Mouse (Mus musculus) intestine, embryonic 14.5 days (tissue): ENCODE data around the gene Glyatl3. TPM values are rescaled to one million over a fixed set of nuclear protein-coding genes. Genes with fewer than 3 reads are reported as not detected.

ENCODE experiments used
- ATAC-seq: fragments of 200-750 bp; cut with Nextera tagmentation; replicated peaks from 2 replicates; pipeline ENCODE4 v1.8.0; 2017; ENCODE audit warnings: low read depth, moderate number of reproducible peaks, moderate TSS enrichment, moderate library complexity; ENCODE audit not compliant: low FRiP score, low TSS enrichment
- DNase-seq: peaks from one replicate; pipeline ENCODE4 v3.0.0-alpha.2; 2018; ENCODE audit warnings: low spot score
- H3K27ac ChIP-seq: fragments of 300-500 bp; sonication (generic); 2 replicates; pipeline ENCODE4 v1.5.1; 2014; ENCODE audit warnings: low read depth, mild to moderate bottlenecking, control low read depth
- H3K27me3 ChIP-seq: fragments of 300-500 bp; sonication (generic); replicated peaks from 2 replicates; pipeline ENCODE4 v1.6.1; 2014; ENCODE audit warnings: low read length, control low read depth; ENCODE audit not compliant: control insufficient read depth, insufficient read depth
- H3K36me3 ChIP-seq: fragments of 300-500 bp; sonication (generic); 2 replicates; pipeline ENCODE4 v1.6.1; 2014; ENCODE audit warnings: low read length, control low read depth; ENCODE audit not compliant: control insufficient read depth, insufficient read depth
- H3K4me1 ChIP-seq: fragments of 300-500 bp; sonication (generic); replicated peaks from 2 replicates; pipeline ENCODE4 v1.6.1; 2014; ENCODE audit warnings: low read length, control low read depth, mixed read lengths; ENCODE audit not compliant: control insufficient read depth, insufficient read depth
- H3K4me2 ChIP-seq: fragments of 300-500 bp; sonication (generic); 2 replicates; pipeline ENCODE4 v1.6.1; 2014; ENCODE audit warnings: low read length
- H3K4me3 ChIP-seq: fragments of 300-500 bp; sonication (generic); 2 replicates; pipeline ENCODE4 v1.5.1; 2014; ENCODE audit warnings: low read depth, low read length, control low read depth, mixed read lengths
- H3K9ac ChIP-seq: fragments of 300-500 bp; sonication (generic); 2 replicates; pipeline ENCODE4 v1.6.1; 2014; ENCODE audit warnings: mild to moderate bottlenecking, low read length
- H3K9me3 ChIP-seq: fragments of 300-500 bp; sonication (generic); 2 replicates; pipeline ENCODE4 v1.6.1; 2016; ENCODE audit warnings: low read length, control low read depth; ENCODE audit not compliant: control insufficient read depth
- WGBS: fragments of 180-500 bp; shearing (Covaris S2); extraction: QIAGEN DNeasy Blood & Tissue Kit; methylation state at CpG from one replicate; pipeline ENCODE4 v1.1.7; 2014; 5-methylcytosine and 5-hydroxymethylcytosine counted together
- polyA plus RNA-seq: library from polyadenylated mRNA; unstranded; fragments of >200 nt; fragmentation: Nextera tagmentation; extraction: Ambion mirVana; gene quantifications from 2 replicates; pipeline ENCODE4 v1.2.1, GENCODE M21; 2014

Glyatl3 gene
- polyA plus RNA-seq, 1 experiment from 2014 or later, result not detected

DNA sequence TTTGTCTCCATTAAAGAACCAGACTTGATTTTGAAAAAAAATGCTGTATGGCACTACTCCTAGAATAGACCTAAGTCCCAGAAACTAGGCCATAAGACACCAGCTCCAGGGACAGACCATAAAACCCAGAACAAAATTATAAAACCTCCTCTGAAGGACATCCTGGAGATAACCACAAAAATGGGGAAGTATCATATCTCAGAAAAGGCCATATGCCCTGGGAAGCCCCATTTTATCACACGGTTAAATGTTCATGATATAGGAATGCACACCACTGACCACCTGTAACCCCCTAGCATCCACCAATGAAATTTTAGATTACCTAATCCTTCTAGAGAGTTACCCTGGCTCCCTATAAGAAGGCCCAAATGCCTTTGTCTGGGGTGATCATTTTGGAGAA lies 38.6 kb downstream of the Glyatl3 start:
- ATAC-seq (no peak), DNase-seq (no peak)
- no peak overlapping the region for H3K4me3 ChIP-seq
- H3K27ac ChIP-seq, result no peak overlapping the region
- WGBS, result 91% methylated on average over 1 of the region's 1 CpGs
- H3K4me1 ChIP-seq, result no peaks in the 10 kb centered on the region
- H3K9me3 ChIP-seq, result no peaks in the 10 kb centered on the region
- no peak overlapping the region for H3K4me2 ChIP-seq
- H3K9ac ChIP-seq, result no peak overlapping the region
- no peaks in the 10 kb centered on the region for H3K36me3 ChIP-seq
- H3K27me3 ChIP-seq, result no peaks in the 10 kb centered on the region

DNA sequence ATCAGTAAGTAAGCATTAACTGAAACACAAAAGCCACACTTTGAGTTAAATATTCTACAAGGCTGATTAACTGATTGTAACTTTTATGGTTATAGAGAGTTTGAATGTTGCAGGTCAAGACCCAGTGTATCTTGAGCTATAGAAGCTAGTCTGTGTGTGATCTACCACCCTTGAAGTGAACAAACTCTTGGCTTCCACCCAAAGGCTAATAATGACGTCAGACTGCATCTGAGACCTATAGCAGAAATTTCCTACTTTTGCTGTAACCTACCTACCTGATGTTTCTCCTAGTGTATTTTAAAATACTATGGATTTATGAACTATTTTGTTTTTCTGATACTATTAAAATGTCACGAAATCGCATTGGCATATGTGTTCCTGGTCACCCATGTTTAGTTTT lies 39.4 kb downstream of the Glyatl3 start:
- 76% methylated on average over 3 of the region's 3 CpGs for WGBS
- ATAC-seq (no peak), DNase-seq (no peak)
- Histone ChIP-seq H3K36me3 (no peaks in the 10 kb centered on the region), H3K4me3 (no peak overlapping the region), H3K4me2 (no peak overlapping the region), H3K27me3 (no peaks in the 10 kb centered on the region), H3K9ac (no peak overlapping the region), H3K4me1 (no peaks in the 10 kb centered on the region), H3K27ac (no peak overlapping the region), H3K9me3 (no peaks in the 10 kb centered on the region)

DNA sequence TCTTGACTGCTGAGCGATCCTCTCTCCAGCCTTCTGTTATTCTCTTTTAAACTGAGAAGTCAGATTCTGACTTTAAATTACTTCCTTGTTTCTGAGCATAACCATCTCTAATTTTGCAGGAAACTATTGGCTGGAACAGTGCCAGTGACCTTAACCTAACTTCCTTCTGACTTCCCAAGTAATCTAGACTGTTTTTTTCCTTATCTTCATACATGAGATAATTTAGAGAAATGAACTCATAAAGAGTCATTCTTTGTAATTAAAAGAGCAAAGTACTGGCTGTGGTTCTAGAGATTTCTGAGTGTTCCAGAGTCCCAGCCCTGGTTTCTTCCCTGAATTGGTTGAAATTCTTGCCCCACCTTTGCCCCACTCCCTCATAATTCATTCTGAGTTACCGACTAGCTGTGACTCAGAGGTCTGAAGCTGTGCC lies 40.6 kb downstream of the Glyatl3 start:
- ATAC-seq (peak; percentile 73; the same call in 1 of the 2 replicates), DNase-seq (no peak)
- Histone ChIP-seq H3K9ac (no peak overlapping the region), H3K27me3 (no peaks in the 10 kb centered on the region), H3K4me3 (no peak overlapping the region), H3K4me1 (no peaks in the 10 kb centered on the region), H3K9me3 (no peaks in the 10 kb centered on the region), H3K36me3 (no peaks in the 10 kb centered on the region), H3K4me2 (no peak overlapping the region), H3K27ac (no peak overlapping the region)
- WGBS, result 34% methylated on average over 2 of the region's 2 CpGs

DNA sequence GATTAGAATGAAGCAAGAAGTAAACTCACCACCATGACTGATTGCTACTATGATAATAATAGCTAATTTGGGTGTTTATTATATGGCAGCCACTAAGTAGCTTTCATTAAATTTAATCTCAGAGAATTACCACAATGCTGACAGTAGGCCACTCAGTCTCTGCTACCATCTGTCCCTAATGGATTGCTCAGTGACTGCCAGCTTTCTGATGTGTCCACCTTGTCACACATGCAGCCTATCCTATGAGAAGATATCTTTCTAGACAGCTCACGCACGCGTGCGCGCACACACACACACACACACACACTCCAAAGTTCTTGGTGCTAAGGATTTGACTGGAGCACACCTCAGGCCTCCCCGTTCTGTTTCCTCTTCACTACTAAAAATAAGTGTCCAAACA lies 41.5 kb downstream of the Glyatl3 start:
- no peak overlapping the region for H3K9ac ChIP-seq

DNA sequence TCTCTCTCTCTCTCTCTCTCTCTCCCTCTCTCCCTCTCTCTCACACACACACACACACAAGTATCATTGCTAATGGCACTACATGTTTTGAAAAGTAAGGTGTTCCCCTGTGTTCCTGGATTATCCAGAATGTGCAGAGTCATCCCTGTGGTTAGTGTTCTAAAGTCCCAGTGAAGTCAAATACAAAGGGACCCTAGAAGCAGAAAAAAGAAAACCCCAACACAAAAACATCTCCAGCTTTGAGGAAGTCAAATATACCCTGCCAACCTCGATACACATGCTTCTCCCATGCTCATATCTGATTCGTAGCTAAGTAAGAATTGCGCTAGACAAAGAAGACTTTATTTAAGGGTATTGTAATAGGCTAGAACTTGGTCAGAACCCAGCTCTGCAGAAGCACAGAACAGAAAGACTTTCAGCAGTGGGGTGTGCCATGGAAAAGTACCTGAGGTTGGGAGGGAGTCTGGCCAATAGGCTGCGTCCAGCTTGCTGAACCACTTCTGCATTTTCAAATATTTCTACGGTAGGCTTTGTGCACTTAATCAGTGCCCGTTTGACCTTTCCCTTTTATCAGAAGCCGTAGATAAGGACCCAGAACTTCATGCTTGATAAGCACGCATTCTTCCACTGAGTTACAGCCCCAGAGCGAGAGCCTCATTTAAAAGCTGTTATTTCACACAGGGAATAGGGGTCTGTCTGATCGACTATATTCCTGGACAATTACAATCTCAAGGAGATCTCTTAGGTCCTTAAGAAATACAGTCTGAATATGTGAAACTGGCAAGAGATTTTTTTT lies 45.0 kb downstream of the Glyatl3 start:
- Histone ChIP-seq H3K4me3 (no peak overlapping the region), H3K9me3 (no peaks in the 10 kb centered on the region), H3K4me2 (no peak overlapping the region), H3K27ac (no peak overlapping the region), H3K9ac (no peak overlapping the region), H3K4me1 (no peaks in the 10 kb centered on the region), H3K27me3 (no peaks in the 10 kb centered on the region), H3K36me3 (no peaks in the 10 kb centered on the region)
- ATAC-seq, result 0 out of 2 replicates have a peak, but pooled peaks have one; percentile 12
- DNase-seq, result no peak
- 52% methylated on average over 10 of the region's 10 CpGs for WGBS

More for the DNA sequence above, 41.5 kb downstream of the Glyatl3 start:
- no peaks in the 10 kb centered on the region for H3K4me1 ChIP-seq
- no peaks in the 10 kb centered on the region for H3K9me3 ChIP-seq
- ATAC-seq (no peak), DNase-seq (no peak)
- H3K4me2 ChIP-seq, result no peak overlapping the region
- no peaks in the 10 kb centered on the region for H3K27me3 ChIP-seq
- H3K27ac ChIP-seq, result no peak overlapping the region
- no peaks in the 10 kb centered on the region for H3K36me3 ChIP-seq
- no peak overlapping the region for H3K4me3 ChIP-seq
- 90% methylated on average over 6 of the region's 6 CpGs for WGBS

DNA sequence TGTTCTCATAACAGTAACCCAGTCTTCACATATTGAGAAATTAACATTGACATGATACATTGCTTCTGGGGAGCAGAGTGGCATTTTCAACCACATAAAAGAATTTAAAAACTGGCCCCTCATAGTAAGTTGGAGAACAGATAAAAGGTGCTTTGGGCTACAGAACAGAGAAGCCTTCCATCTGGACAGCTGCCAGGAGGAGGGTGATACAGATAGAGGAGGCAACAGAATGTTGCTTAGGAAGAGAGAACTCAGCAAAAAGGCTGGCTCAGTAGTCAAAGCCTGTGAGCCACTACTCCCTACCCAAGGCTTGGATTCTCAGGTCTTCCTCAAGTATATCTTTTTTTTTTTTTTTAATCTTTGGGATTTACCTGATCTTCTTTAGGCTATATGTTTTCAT lies 59.1 kb downstream of the Glyatl3 start:
- no peaks in the 10 kb centered on the region for H3K4me1 ChIP-seq
- no peaks in the 10 kb centered on the region for H3K36me3 ChIP-seq

More for the DNA sequence above, 59.1 kb downstream of the Glyatl3 start:
- DNase-seq, result no peak
- Histone ChIP-seq H3K4me3 (no peak overlapping the region), H3K27me3 (no peaks in the 10 kb centered on the region), H3K27ac (no peak overlapping the region), H3K9me3 (no peaks in the 10 kb centered on the region), H3K4me2 (no peak overlapping the region), H3K9ac (no peak overlapping the region)
- no peak for ATAC-seq

Other genes starting within 250 kb of the Glyatl3 start
- gene Esp1, start 187.2 kb downstream of the Glyatl3 start, polyA plus RNA-seq, result not detected in 2 replicates
- not detected in 2 replicates for gene Crisp2, start 107.3 kb downstream of the Glyatl3 start, polyA plus RNA-seq
- gene Rhag, start 103.2 kb downstream of the Glyatl3 start, polyA plus RNA-seq, result 0.36 and 0.42 TPM in 2 replicates
- gene 9130008F23Rik, start 33.8 kb downstream of the Glyatl3 start, polyA plus RNA-seq, result 3.8 and 4.0 TPM in 2 replicates
- 38.6 and 39.8 TPM in 2 replicates for gene Mut, start 20.3 kb upstream of the Glyatl3 start, polyA plus RNA-seq
- gene Cenpq, start 20.7 kb upstream of the Glyatl3 start, polyA plus RNA-seq, result 22.6 and 23.9 TPM in 2 replicates